Mouse (Mus musculus) liver, embryonic 13.5 days (tissue): ENCODE results near the gene Nedd4. TPM values are rescaled to one million over a fixed set of nuclear protein-coding genes. Genes with fewer than 3 reads are reported as not detected.

ENCODE experiments used
- ATAC-seq: fragments of 200-750 bp; cut with Nextera tagmentation; 2 replicates; pipeline ENCODE4 v1.8.0; 2017; ENCODE audit warnings: low read depth, mild to moderate bottlenecking, moderate number of reproducible peaks, moderate library complexity
- DNase-seq: peaks from one replicate; pipeline ENCODE4 v3.0.0; 2022
- H3K27ac ChIP-seq: fragments of 300-500 bp; sonication (generic); 2 replicates; pipeline ENCODE4 v1.5.1; 2015; ENCODE audit warnings: moderate library complexity, mild to moderate bottlenecking, inconsistent platforms
- H3K27me3 ChIP-seq: fragments of 300-500 bp; sonication (generic); 2 replicates; pipeline ENCODE4 v1.6.1; 2015; ENCODE audit warnings: mild to moderate bottlenecking, inconsistent platforms
- H3K36me3 ChIP-seq: fragments of 300-500 bp; sonication (generic); 2 replicates; pipeline ENCODE4 v1.6.1; 2015; ENCODE audit warnings: mild to moderate bottlenecking, inconsistent platforms
- H3K4me1 ChIP-seq: fragments of 300-500 bp; sonication (generic); replicated peaks from 2 replicates; pipeline ENCODE4 v1.6.1; 2015; ENCODE audit warnings: inconsistent platforms
- H3K4me2 ChIP-seq: fragments of 300-500 bp; sonication (generic); 2 replicates; pipeline ENCODE4 v1.6.1; 2015; ENCODE audit warnings: inconsistent platforms, mild to moderate bottlenecking, moderate library complexity
- H3K4me3 ChIP-seq: fragments of 300-500 bp; sonication (generic); replicated peaks from 2 replicates; pipeline ENCODE4 v1.5.1; 2015; ENCODE audit warnings: mild to moderate bottlenecking, inconsistent platforms
- H3K9ac ChIP-seq: fragments of 300-500 bp; sonication (generic); 2 replicates; pipeline ENCODE4 v1.6.1; 2015; ENCODE audit warnings: mild to moderate bottlenecking, inconsistent platforms
- H3K9me3 ChIP-seq: fragments of 300-500 bp; sonication (generic); replicated peaks from 2 replicates; pipeline ENCODE4 v1.6.1; 2016; ENCODE audit warnings: inconsistent platforms
- WGBS: fragments of 180-500 bp; shearing (Covaris S2); methylation state at CpG from one replicate; pipeline ENCODE4 v1.1.7; 2015; ENCODE audit not compliant: insufficient replicate concordance; 5-methylcytosine and 5-hydroxymethylcytosine counted together
- polyA plus RNA-seq: library from polyadenylated mRNA; unstranded; fragments of >200 nt; fragmentation: Nextera tagmentation; extraction: Ambion mirVana; gene quantifications from 2 replicates; pipeline ENCODE4 v1.2.1, GENCODE M21; 2015

Nedd4 gene
- polyA plus RNA-seq, 1 experiment from 2014 or later = 114 TPM

DNA sequence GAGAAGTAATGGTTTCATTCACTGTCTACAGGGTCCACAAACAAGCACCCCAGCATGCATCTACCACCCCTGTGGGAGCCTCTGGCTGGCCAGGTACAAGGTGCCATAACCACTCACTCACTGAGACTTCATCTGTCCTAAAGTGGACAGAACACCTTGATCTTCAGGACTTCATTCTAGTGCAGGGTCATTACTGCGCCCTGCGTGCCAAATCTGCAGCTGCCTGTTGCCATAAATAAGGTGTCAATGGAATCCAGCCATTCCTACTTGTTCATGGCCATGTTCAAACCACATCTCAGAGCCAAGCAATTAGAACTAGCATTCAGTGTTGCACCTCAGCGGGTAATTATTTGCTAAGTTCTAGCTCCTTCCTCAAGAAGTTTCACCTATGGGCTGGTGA is 60.5 kb downstream of the Nedd4 start:
- 88% methylated on average over 3 of the region's 3 CpGs for WGBS
- Histone ChIP-seq H3K36me3 (peaks cover 96% of the 10 kb centered on the region), H3K27me3 (no peaks in the 10 kb centered on the region), H3K27ac (no peak overlapping the region), H3K4me3 (no peak overlapping the region), H3K9ac (no peak overlapping the region), H3K9me3 (no peaks in the 10 kb centered on the region), H3K4me1 (no peaks in the 10 kb centered on the region), H3K4me2 (no peak overlapping the region)
- no peak for ATAC-seq
- no peak for DNase-seq

- WGBS = 73% methylated on average over 8 of the region's 8 CpGs
- DNase-seq = no peak
These were observed 62.5 kb downstream of the Nedd4 start for GRCm38 (mm10) chr9:72724491-72725221.

GRCm38 (mm10) chr9:72733966-72734365 is 71.8 kb downstream of the Nedd4 start:
- no peaks in the 10 kb centered on the region for H3K27me3 ChIP-seq
- H3K9ac ChIP-seq = no peak overlapping the region
- H3K9me3 ChIP-seq = no peaks in the 10 kb centered on the region
- peaks cover 89% of the 10 kb centered on the region for H3K36me3 ChIP-seq
- ATAC-seq = no peak
- no peaks in the 10 kb centered on the region for H3K4me1 ChIP-seq
- H3K27ac ChIP-seq = no peak overlapping the region
- DNase-seq = peak; percentile 32
- 35% methylated on average over 3 of the region's 3 CpGs for WGBS
- H3K4me2 ChIP-seq = no peak overlapping the region
- no peak overlapping the region for H3K4me3 ChIP-seq

More at GRCm38 (mm10) chr9:72724491-72725221, 62.5 kb downstream of the Nedd4 start:
- H3K27me3 ChIP-seq = no peaks in the 10 kb centered on the region
- no peaks in the 10 kb centered on the region for H3K9me3 ChIP-seq
- ATAC-seq = no peak
- no peak overlapping the region for H3K4me2 ChIP-seq
- H3K36me3 ChIP-seq = peaks cover 93% of the 10 kb centered on the region
- H3K27ac ChIP-seq = no peak overlapping the region
- H3K4me3 ChIP-seq = no peak overlapping the region
- no peak overlapping the region for H3K9ac ChIP-seq
- no peaks in the 10 kb centered on the region for H3K4me1 ChIP-seq

DNA sequence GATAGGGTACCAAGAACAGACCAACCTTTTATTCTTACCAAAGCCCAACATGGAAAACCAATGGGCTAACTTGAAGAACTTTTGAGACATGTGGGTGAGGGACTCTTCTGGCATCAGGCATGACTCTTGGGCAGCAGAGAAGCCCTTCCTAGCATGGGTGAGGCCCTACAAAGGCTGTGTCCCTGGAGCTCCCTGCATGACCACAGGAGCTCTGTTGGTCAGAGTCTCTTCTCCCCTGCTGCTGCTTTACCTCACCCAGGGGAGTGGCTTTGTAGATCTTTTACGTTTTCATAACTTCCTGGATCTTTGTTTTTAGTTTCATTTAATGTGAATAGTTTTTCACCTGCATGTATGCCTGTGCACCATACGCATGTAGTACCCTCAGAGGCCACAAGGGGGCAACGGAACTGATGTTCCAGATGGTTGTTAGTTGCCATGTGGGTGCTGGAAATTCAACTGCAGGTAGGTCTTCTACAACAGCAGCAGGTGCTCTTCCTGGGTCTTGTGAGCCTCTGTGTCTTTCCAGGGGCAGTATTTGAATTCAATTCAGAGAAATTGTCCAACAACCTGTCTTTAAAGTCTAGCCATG is 73.8 kb downstream of the Nedd4 start:
- whole genome bisulfite sequencing = 48% methylated on average over 3 of the region's 3 CpGs
- peak; percentile 43 for DNase-seq
- no peaks in the 10 kb centered on the region for H3K27me3 ChIP-seq
- H3K4me1 ChIP-seq = no peaks in the 10 kb centered on the region
- peaks cover 94% of the 10 kb centered on the region for H3K36me3 ChIP-seq
- no peaks in the 10 kb centered on the region for H3K9me3 ChIP-seq
- 0 out of 2 replicates have a peak, but pooled peaks have one; percentile 33 for ATAC-seq
- no peak overlapping the region for H3K4me2 ChIP-seq
- no peak overlapping the region for H3K9ac ChIP-seq
- H3K4me3 ChIP-seq = no peak overlapping the region
- no peak overlapping the region for H3K27ac ChIP-seq

DNA sequence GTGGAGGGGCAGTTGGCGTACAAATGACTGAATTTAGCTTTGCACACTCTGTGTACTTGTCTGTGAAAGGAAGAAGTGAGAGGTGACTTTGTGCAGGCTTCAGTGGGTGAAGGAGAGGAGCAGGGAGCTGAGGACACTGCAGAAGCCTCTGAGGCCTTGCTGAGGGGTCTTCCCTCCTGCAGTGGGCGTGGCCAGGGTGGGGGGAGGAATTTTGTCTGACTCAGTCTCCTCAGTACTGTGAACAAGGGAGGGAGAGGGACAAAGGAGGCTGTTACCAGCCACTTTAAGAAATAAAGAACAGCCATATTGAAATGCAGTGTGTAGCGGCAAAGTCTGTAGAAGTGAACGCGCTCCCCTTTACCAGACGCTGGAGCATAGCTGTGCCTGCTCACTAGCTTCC is 79.1 kb downstream of the Nedd4 start:
- no peak overlapping the region for H3K4me3 ChIP-seq
- no peak for ATAC-seq
- no peak overlapping the region for H3K4me2 ChIP-seq
- H3K9ac ChIP-seq = no peak overlapping the region
- 95% methylated on average over 6 of the region's 6 CpGs for WGBS
- H3K4me1 ChIP-seq = no peaks in the 10 kb centered on the region
- H3K27ac ChIP-seq = no peak overlapping the region
- no peaks in the 10 kb centered on the region for H3K9me3 ChIP-seq
- DNase-seq = no peak
- no peaks in the 10 kb centered on the region for H3K27me3 ChIP-seq
- H3K36me3 ChIP-seq = peaks cover 98% of the 10 kb centered on the region

- no peak for DNase-seq
- Histone ChIP-seq H3K27me3 (no peaks in the 10 kb centered on the region), H3K4me3 (no peak overlapping the region), H3K27ac (no peak overlapping the region), H3K36me3 (peaks cover 78% of the 10 kb centered on the region), H3K9me3 (no peaks in the 10 kb centered on the region), H3K9ac (no peak overlapping the region), H3K4me2 (no peak overlapping the region), H3K4me1 (no peaks in the 10 kb centered on the region)
- ATAC-seq = no peak
- 65% methylated on average over 5 of the region's 5 CpGs for WGBS
These were observed 84.1 kb downstream of the Nedd4 start for GRCm38 (mm10) chr9:72746278-72746677.

- no peak overlapping the region for H3K4me2 ChIP-seq
- ATAC-seq (no peak; the same call in 1 of the 2 replicates), DNase-seq (no peak)
- H3K27ac ChIP-seq = no peak overlapping the region
- no peak overlapping the region for H3K9ac ChIP-seq
- H3K9me3 ChIP-seq = no peaks in the 10 kb centered on the region
- H3K36me3 ChIP-seq = peaks cover 39% of the 10 kb centered on the region
- H3K4me1 ChIP-seq = no peaks in the 10 kb centered on the region
- H3K27me3 ChIP-seq = no peaks in the 10 kb centered on the region
- WGBS = 74% methylated on average over 2 of the region's 2 CpGs
- H3K4me3 ChIP-seq = no peak overlapping the region
These were observed 88.1 kb downstream of the Nedd4 start for GRCm38 (mm10) chr9:72750272-72750671.

DNA sequence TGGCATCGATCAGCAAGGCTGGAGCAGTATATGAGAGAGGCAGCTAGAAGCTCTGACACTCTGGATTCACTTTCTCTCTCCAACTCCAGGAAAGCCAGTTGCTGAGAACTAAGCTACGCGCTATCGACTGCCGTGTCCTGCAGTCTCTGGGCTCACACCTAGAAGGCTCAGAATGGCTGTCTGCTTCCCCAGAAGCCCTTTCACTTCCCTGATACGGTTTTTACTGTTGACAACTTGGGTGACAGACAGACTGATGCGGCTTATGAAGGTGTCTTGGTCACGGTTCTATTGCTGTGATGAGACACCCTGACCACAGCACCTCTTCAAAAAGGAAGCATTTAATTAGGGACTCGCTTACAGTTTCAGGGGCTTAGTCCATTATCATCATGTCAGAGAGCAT is 90.5 kb downstream of the Nedd4 start:
- Histone ChIP-seq H3K4me2 (no peak overlapping the region), H3K27ac (no peak overlapping the region), H3K36me3 (peaks cover 15% of the 10 kb centered on the region), H3K9ac (no peak overlapping the region), H3K4me3 (no peak overlapping the region), H3K9me3 (no peaks in the 10 kb centered on the region), H3K4me1 (no peaks in the 10 kb centered on the region), H3K27me3 (no peaks in the 10 kb centered on the region)
- DNase-seq = no peak
- ATAC-seq = no peak
- 57% methylated on average over 9 of the region's 9 CpGs for WGBS

DNA sequence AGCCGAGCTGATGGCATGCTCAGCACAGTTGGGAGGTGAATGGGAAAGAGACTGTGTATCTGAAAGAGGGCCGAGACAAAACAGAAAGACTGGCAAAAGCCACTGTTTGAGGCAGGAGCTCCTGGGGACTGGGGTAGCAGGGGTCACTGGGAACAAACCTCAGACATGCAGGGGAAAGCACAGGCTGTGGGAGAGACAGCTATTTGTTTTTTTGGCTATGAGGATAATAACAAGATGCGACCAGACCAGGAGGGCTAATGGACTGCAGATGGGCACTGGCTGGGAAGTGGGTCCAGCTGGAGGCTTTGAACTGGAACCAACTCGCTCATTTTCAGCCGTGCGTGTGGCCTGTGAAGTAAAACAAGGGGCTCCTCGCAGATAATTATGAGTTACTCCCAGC is 91.6 kb downstream of the Nedd4 start:
- H3K36me3 ChIP-seq = peaks cover 6% of the 10 kb centered on the region
- no peaks in the 10 kb centered on the region for H3K27me3 ChIP-seq
- DNase-seq (no peak), ATAC-seq (no peak)
- 37% methylated on average over 7 of the region's 7 CpGs for WGBS
- no peaks in the 10 kb centered on the region for H3K9me3 ChIP-seq
- H3K4me3 ChIP-seq = no peak overlapping the region
- no peaks in the 10 kb centered on the region for H3K4me1 ChIP-seq
- no peak overlapping the region for H3K4me2 ChIP-seq
- no peak overlapping the region for H3K9ac ChIP-seq
- H3K27ac ChIP-seq = no peak overlapping the region

DNA sequence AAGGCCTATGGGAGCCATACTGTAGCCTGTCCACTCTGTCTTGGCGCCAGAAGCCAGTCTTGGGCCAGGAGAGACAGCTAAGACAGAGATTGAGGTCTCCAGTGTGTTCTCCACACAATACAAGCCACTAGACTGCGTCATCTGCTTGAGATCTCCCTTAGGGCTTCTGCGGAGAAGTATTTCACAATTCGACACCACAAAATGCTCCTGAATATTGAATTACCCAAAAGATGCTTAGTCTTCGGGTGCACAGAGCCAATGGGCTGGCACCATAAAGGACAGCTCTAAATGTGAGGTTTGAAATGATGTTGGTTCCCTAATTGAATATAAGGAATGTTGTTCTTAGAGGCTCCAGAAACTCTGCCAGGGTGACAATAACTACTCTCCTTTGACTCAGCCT is 95.0 kb downstream of the Nedd4 start:
- 61% methylated on average over 5 of the region's 5 CpGs for WGBS
- H3K9ac ChIP-seq = no peak overlapping the region
- no peaks in the 10 kb centered on the region for H3K4me1 ChIP-seq
- no peak overlapping the region for H3K4me2 ChIP-seq
- no peak overlapping the region for H3K27ac ChIP-seq
- H3K27me3 ChIP-seq = no peaks in the 10 kb centered on the region
- H3K36me3 ChIP-seq = no peaks in the 10 kb centered on the region
- no peaks in the 10 kb centered on the region for H3K9me3 ChIP-seq
- no peak for ATAC-seq
- H3K4me3 ChIP-seq = no peak overlapping the region
- no peak for DNase-seq

GRCm38 (mm10) chr9:72758705-72759131 is 96.6 kb downstream of the Nedd4 start:
- H3K27ac ChIP-seq = no peak overlapping the region
- no peaks in the 10 kb centered on the region for H3K27me3 ChIP-seq
- no peaks in the 10 kb centered on the region for H3K9me3 ChIP-seq
- no peaks in the 10 kb centered on the region for H3K4me1 ChIP-seq
- no peak overlapping the region for H3K4me2 ChIP-seq
- no peak overlapping the region for H3K4me3 ChIP-seq
- DNase-seq (no peak), ATAC-seq (no peak)
- no peaks in the 10 kb centered on the region for H3K36me3 ChIP-seq
- WGBS = 39% methylated on average over 8 of the region's 8 CpGs
- no peak overlapping the region for H3K9ac ChIP-seq
